Mouse (Mus musculus): ENCODE results near the gene Trib3. TPM values are rescaled to one million over a fixed set of nuclear protein-coding genes. Genes with fewer than 3 reads are reported as not detected.

Trib3 gene
- polyA plus RNA-seq (2012; rRNA removed): 1.1 TPM in 2 replicates

DNA sequence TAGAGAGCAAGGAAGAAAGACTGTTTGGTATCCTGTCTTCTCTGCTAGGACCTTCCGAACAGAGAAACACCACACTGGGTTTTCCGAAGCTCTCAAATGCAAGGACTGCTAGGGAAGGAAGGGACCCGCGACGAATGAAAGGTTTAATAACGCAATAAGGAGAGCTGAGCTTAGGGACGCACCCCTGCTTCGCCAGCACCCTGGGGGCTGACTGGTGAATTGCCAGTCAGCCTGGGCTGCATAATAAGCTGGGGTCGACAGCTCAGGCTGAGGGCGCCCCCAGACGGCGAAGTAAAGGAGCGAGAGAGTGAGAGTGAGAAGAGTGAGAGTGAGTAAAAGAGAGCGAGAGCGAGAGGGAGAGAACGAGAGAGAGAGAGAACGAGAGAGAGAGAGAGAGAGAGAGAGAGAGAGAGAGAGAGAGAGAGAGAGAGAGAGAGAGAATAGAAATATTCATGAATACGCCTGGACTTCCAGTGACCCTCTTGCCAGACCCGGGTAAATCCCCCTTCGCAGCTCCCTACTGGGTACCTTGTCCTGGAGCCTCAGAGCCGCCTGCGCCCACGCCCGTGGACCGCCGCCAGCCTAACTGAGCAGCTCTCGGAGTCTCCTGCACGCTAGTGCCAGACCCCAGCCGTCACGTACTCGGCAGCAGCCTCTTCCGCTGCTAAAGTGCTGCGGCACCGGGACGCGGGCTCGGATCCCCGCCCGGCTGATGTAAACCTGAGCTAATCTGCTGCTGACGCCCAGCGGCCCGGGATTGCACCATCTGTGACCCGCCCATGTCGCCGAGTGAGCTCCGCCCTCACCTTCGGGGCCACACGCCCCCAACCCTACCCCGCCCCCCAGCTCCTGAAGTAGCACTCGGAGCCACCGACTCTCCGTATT, at the start of gene Trib3:
TSS of gene Trib3 (minus strand) at position 704 of the 885 bp plus-strand sequence.
- peak within 1 kb of the TSS; percentile 85 for H3K4me3 ChIP-seq (replicated peaks; ENCODE audit: insufficient read depth, low read depth, low read length)
- under 1% methylated on average over 52 of the region's 52 CpGs for WGBS
- peak; percentile 79 to 80 for DNase-seq
- H3K27me3 ChIP-seq (ENCODE audit: control insufficient read depth, insufficient read depth, low read length): no peaks in the 10 kb centered on the region
- no peaks in the 10 kb centered on the region; the same call in 1 of the 2 replicates for H3K4me1 ChIP-seq (ENCODE audit: control insufficient read depth, insufficient read depth, low read length)
- TF ChIP-seq CTCF (IDR thresholded peaks at IDR 0.05; ENCODE audit: borderline replicate concordance, insufficient read depth, low read depth, low read length) (peak; percentile 50; the same call in 1 of the 2 replicates), POLR2A (IDR thresholded peaks at IDR 0.05; ENCODE audit: borderline replicate concordance, insufficient read depth, low read length) (peak; percentile 53; the same call in 1 of the 2 replicates)
- H3K27ac ChIP-seq (ENCODE audit: insufficient read depth, low read length): 0 out of 2 replicates have a peak within 1 kb of the TSS, but pooled peaks have one; percentile 34

DNA sequence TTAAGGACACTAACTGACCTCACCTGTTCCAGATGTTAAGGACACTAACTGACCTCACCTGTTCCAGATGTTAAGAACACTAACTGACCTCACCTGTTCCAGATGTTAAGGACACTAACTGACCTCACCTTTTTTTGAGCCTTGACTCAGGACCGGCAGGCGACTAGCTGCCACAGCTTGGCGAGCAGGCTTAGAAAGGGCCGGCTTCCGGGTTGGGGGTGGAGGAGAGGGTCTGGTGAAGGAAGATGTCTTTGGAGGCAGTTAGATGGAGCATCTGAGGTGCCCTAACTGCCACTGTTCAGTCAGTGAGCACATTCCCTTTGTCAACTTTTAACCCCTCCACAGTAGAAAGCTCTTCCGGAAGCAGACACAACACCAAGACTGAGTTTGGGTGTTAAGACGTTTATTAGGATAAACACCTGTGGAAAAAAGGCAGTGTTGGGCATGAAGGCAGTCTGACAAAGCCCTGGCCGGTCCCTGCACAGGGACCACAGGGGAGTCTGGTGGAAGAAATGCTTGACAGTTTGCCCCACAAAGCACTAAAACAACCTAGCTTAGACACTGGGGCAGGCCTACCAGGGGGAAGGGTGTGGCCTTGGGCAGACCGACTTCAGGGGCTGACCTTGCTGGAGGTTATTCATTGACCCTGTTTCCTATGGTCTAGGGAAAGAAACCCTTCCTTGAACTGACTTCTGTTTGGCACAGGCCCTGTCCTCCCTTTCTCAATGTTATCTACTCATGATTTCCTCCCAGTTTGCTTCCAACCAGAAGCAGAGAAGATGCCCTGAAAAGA, 49.6 kb upstream of the Trib3 start:
- DNase-seq: no peak
- TF ChIP-seq CTCF (IDR thresholded peaks at IDR 0.05; ENCODE audit: borderline replicate concordance, insufficient read depth, low read depth, low read length) (no peak), POLR2A (IDR thresholded peaks at IDR 0.05; ENCODE audit: borderline replicate concordance, insufficient read depth, low read length) (no peak)
- Histone ChIP-seq H3K4me1 (ENCODE audit: control insufficient read depth, insufficient read depth, low read length) (0 out of 2 replicates have a peak, but pooled peaks cover 8% of the 10 kb centered on the region), H3K27ac (ENCODE audit: insufficient read depth, low read length) (no peak overlapping the region), H3K27me3 (ENCODE audit: control insufficient read depth, insufficient read depth, low read length) (no peaks in the 10 kb centered on the region), H3K4me3 (replicated peaks; ENCODE audit: insufficient read depth, low read depth, low read length) (no peak overlapping the region)
- 54% methylated on average over 9 of the region's 9 CpGs for WGBS

DNA sequence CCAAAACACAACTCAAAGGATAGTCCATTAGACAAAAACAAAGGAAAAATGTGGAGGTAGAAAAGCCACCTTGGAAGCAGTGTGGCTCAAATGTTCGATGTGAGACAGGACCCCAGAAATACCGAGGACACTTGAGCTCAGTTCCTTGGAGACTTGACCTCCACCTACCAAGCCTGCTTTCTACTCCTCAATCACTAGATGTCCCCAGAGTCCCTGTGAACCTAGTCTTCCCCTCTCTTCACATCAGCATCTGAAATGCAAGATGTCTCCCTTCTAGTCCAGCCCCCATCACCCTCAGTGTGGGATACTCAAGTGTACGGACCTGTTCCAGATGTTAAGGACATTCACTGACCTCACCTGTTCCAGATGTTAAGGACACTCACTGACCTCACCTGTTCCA, 49.0 kb upstream of the Trib3 start:
- Histone ChIP-seq H3K27ac (ENCODE audit: insufficient read depth, low read length) (no peak overlapping the region), H3K27me3 (ENCODE audit: control insufficient read depth, insufficient read depth, low read length) (no peaks in the 10 kb centered on the region), H3K4me1 (ENCODE audit: control insufficient read depth, insufficient read depth, low read length) (0 out of 2 replicates have a peak, but pooled peaks cover 8% of the 10 kb centered on the region), H3K4me3 (replicated peaks; ENCODE audit: insufficient read depth, low read depth, low read length) (no peak overlapping the region)
- peak; percentile 53 to 67 for DNase-seq
- WGBS: 2% methylated on average over 3 of the region's 3 CpGs
- TF ChIP-seq POLR2A (IDR thresholded peaks at IDR 0.05; ENCODE audit: borderline replicate concordance, insufficient read depth, low read length) (no peak), CTCF (IDR thresholded peaks at IDR 0.05; ENCODE audit: borderline replicate concordance, insufficient read depth, low read depth, low read length) (peak; percentile 92)

DNA sequence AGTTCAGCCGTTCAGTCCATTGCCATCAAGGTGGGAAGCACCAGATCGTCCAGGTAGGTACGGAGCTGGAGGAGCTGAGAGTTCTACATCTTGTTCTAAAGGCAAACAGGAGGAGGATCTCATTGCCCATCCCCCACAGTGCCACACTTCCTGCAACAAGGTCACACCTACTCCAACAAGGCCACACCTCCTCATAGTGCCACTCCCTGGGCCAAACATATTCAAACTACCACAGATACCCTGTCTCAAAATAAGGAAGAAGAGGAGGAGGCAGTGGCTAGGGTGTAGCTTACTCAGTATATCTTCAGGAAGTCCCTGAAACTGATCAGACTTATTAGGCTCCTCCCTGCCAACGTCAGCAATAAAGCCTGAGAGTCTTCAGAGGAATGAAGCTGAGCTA, 40.4 kb upstream of the Trib3 start:
- Histone ChIP-seq H3K4me3 (replicated peaks; ENCODE audit: insufficient read depth, low read depth, low read length) (no peak overlapping the region), H3K27ac (ENCODE audit: insufficient read depth, low read length) (no peak overlapping the region), H3K27me3 (ENCODE audit: control insufficient read depth, insufficient read depth, low read length) (no peaks in the 10 kb centered on the region), H3K4me1 (ENCODE audit: control insufficient read depth, insufficient read depth, low read length) (no peaks in the 10 kb centered on the region)
- 85% methylated on average over 4 of the region's 4 CpGs for WGBS
- TF ChIP-seq CTCF (IDR thresholded peaks at IDR 0.05; ENCODE audit: borderline replicate concordance, insufficient read depth, low read depth, low read length) (no peak), POLR2A (IDR thresholded peaks at IDR 0.05; ENCODE audit: borderline replicate concordance, insufficient read depth, low read length) (no peak)
- no peak for DNase-seq

DNA sequence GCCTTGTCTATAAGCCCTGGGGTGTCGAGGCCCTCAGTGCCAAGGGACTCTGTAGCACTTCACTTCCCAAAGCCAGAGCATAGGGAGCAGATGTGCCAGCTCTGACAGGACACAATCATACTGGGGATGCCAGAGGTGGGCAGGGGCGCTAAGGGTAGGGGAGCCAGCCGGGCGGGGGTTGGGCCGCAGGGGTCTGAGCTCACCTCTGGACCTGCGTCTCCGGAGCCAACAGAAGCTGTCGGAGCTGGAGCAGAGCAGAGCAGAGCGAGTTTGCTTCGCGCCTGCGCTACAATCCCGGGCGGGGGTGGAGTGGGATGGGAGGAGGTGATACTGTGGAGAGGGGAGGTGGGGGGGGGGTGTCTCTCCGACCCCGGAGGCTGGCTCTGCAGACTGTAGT, 32.5 kb upstream of the Trib3 start, which contains the start of gene Nrsn2:
TSS of gene Nrsn2 (minus strand) at position 294 of the 397 bp plus-strand sequence.
- 7% methylated on average over 16 of the region's 16 CpGs for WGBS
- Histone ChIP-seq H3K27me3 (ENCODE audit: control insufficient read depth, insufficient read depth, low read length) (no peaks in the 10 kb centered on the region), H3K4me3 (replicated peaks; ENCODE audit: insufficient read depth, low read depth, low read length) (peak within 1 kb of the TSS; percentile 28), H3K27ac (ENCODE audit: insufficient read depth, low read length) (no peak within 1 kb of the TSS), H3K4me1 (ENCODE audit: control insufficient read depth, insufficient read depth, low read length) (no peaks in the 10 kb centered on the region)
- TF ChIP-seq CTCF (IDR thresholded peaks at IDR 0.05; ENCODE audit: borderline replicate concordance, insufficient read depth, low read depth, low read length) (no peak), POLR2A (IDR thresholded peaks at IDR 0.05; ENCODE audit: borderline replicate concordance, insufficient read depth, low read length) (no peak)
- no peak for DNase-seq

DNA sequence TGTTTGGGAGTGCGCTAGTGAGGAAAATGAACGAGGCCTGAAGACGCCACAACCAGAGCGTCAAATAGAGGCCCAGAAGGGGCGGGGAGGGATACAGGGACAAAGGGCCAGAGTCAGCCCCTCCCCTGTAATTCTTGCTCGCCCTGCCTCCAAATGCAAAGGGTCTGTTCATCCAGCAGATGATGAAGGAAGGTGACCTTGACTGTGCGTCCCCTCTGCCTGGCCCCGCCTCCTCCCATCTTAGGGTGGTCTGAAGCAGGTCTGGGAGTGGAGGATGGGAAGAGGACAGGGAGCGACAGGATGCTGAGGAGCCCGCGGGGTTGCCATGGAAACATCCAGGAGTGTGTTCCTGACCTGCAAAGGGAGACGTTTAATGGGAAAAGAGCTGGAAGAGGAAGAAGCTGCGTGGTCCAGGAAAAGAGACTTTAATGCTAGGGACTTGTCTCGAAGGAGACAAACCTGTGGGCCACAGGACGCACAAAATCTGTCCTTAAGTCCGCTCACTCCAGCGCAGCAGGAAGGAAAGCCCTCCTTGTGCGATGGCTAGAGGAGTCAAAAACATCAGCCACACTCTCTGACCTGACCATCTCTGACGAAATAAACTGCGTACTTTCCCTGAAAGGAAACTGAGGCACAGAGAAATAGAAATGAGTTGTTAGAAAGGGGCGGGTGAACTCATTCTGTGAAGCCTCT, 32.0 kb upstream of the Trib3 start:
- 8% methylated on average over 21 of the region's 21 CpGs for WGBS
- Histone ChIP-seq H3K4me1 (ENCODE audit: control insufficient read depth, insufficient read depth, low read length) (no peaks in the 10 kb centered on the region), H3K4me3 (replicated peaks; ENCODE audit: insufficient read depth, low read depth, low read length) (peak overlapping the region; percentile 28), H3K27ac (ENCODE audit: insufficient read depth, low read length) (no peak overlapping the region), H3K27me3 (ENCODE audit: control insufficient read depth, insufficient read depth, low read length) (no peaks in the 10 kb centered on the region)
- DNase-seq: peak; percentile 27 to 31
- no peak for TF ChIP-seq CTCF (IDR thresholded peaks at IDR 0.05; ENCODE audit: borderline replicate concordance, insufficient read depth, low read depth, low read length)
- TF ChIP-seq POLR2A (IDR thresholded peaks at IDR 0.05; ENCODE audit: borderline replicate concordance, insufficient read depth, low read length): no peak

DNA sequence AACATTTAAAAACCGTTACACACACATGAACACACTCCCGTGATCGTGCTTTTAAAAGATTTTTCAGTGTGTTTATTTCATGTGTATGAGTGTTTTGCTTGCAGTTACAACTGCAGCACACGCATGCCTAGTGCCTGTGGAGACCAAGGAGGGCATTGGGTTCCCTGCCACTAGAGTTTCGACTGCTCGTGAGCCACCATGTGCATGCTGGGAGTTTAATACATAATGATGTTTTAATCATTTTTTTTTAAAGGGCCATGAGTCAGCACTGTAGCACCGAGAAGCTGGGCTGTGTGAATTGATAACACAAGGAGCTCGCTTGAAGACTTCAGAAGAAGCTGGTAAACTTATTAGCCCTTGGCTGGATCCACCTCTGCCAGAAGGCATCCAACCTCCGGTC, 29.7 kb upstream of the Trib3 start:
- no peak overlapping the region for H3K27ac ChIP-seq (ENCODE audit: insufficient read depth, low read length)
- DNase-seq: no peak
- H3K4me3 ChIP-seq (replicated peaks; ENCODE audit: insufficient read depth, low read depth, low read length): no peak overlapping the region
- TF ChIP-seq CTCF (IDR thresholded peaks at IDR 0.05; ENCODE audit: borderline replicate concordance, insufficient read depth, low read depth, low read length): no peak
- TF ChIP-seq POLR2A (IDR thresholded peaks at IDR 0.05; ENCODE audit: borderline replicate concordance, insufficient read depth, low read length): no peak
- H3K4me1 ChIP-seq (ENCODE audit: control insufficient read depth, insufficient read depth, low read length): no peaks in the 10 kb centered on the region
- WGBS: 79% methylated on average over 9 of the region's 9 CpGs
- no peaks in the 10 kb centered on the region for H3K27me3 ChIP-seq (ENCODE audit: control insufficient read depth, insufficient read depth, low read length)
